Mouse (Mus musculus) lung, postnatal 4 days (tissue): Measurements from ENCODE around the gene Olfr49.
"Not testable (repeated sequence)": the region's sequence is repeated elsewhere in the genome, so short reads cannot be mapped to it uniquely, and the experiment has no call there.

ENCODE experiments used
- DNase-seq, 2 experiments: peaks; one replicate each; pipeline ENCODE4 v3.0.0; 2021

The Olfr49 gene

DNA sequence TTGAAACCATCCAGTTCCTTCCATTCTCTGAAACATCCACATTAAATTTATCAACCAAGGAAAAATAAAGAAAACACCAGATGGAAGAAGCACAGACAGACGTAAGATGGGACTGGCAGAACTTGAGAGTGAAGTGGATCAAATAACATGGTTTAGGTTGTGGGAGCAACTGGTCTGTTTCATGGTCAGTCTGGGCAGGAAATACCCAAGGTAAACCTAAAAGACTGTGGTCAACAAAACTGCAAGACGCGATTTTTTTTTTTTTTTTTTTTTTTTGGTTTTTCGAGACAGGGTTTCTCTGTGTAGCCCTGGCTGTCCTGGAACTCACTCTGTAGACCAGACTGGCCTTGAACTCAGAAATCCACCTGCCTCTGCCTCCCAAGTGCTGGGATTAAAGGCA lies 54.9 kb downstream of the Olfr49 start:
- not testable (repeated sequence) for DNase-seq

DNA sequence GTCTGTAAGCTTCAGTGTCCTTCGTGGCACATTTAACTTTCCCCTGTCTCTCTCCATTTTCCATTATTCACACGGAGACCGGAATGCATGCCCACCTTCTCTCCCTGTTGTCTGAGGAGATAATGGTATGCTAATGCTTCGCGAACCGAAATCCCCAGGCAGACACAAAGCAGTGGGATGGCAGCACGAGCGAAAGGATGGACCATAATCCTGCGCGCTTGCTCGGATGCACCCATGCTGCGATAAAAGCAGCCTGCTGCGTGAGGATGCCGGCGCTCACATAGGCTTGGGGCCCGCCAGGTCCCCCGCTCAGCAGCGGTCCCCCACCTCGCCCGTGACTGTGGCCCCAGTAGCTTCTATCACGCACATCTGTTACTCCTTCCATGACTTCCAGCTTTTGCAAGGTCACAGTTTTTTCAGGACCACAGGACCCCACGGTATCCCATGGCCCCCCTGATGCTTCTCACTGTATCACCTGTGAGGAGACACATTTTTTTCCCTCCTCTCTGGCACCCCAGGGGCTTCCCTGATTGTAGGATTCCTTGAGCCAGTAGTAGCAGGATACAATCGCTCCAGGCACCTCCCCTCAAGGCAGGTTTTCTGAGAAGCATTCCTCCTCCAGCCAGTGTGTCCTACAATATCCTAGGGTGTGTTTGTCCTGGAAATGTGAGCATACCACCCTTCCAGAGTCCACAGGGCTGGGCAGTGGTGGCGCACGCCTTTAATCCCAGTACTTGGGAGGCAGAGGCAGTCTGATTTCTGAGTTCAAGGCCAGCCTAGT lies 55.6 kb downstream of the Olfr49 start:
- DNase-seq: no peak

DNA sequence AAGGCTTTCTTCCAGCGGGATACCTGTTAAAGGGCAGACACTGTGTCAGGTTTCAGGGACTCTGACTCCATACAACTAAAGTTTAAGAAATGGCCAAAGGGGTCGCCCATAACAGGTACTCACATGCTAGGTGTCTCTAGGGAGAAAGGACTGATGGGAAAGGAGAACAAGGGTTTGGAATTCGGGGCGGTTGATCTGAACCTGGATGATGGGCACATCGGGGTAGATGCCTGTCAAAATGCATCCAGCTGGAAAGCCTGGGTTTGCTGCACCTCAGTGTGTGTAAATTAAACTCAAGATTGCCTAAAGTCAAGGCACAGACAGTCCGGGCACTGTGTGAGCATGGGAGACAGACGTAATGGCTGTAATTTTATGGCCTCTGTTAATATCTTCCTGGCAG lies 56.2 kb downstream of the Olfr49 start:
- no peak for DNase-seq
